Mouse (Mus musculus) left cerebral cortex, adult 9 months (tissue): ENCODE data around the gene Bcl11a.

Experiments
- DNase-seq, 2 experiments: peaks; one replicate each; pipeline ENCODE4 v3.0.0; 2022; ENCODE audit warnings: low spot score in 2 of 2

The Bcl11a gene

GRCm38 (mm10) chr11:24079392-24080391, 1.8 kb downstream of the Bcl11a start:
- no peak for DNase-seq

GRCm38 (mm10) chr11:24080541-24080940, 2.7 kb downstream of the Bcl11a start:
- no peak for DNase-seq

- DNase-seq: peak in 1 of 2 experiments; percentile 77
Measured at GRCm38 (mm10) chr11:24081016-24081686, 3.3 kb downstream of the Bcl11a start.

GRCm38 (mm10) chr11:24081687-24082384, 4.0 kb downstream of the Bcl11a start:
- DNase-seq: no peak

GRCm38 (mm10) chr11:24082385-24083075, 4.7 kb downstream of the Bcl11a start:
- DNase-seq: no peak

GRCm38 (mm10) chr11:24083076-24083405, 5.2 kb downstream of the Bcl11a start:
- no peak for DNase-seq

GRCm38 (mm10) chr11:24083423-24083822, 5.6 kb downstream of the Bcl11a start:
- no peak for DNase-seq

GRCm38 (mm10) chr11:24084077-24084476, 6.2 kb downstream of the Bcl11a start:
- DNase-seq: no peak

- DNase-seq: no peak
Measured at GRCm38 (mm10) chr11:24084590-24084989, 6.7 kb downstream of the Bcl11a start.

GRCm38 (mm10) chr11:24085986-24086385, 8.1 kb downstream of the Bcl11a start:
- DNase-seq: no peak

- DNase-seq: no peak
Measured at GRCm38 (mm10) chr11:24087069-24087468, 9.2 kb downstream of the Bcl11a start.

- DNase-seq: no peak
Measured at GRCm38 (mm10) chr11:24090443-24090842, 12.6 kb downstream of the Bcl11a start.

- no peak for DNase-seq
Measured at GRCm38 (mm10) chr11:24091393-24092080, 13.7 kb downstream of the Bcl11a start.

GRCm38 (mm10) chr11:24092618-24093017, 14.8 kb downstream of the Bcl11a start:
- no peak for DNase-seq

- no peak for DNase-seq
Measured at GRCm38 (mm10) chr11:24094086-24094487, 16.2 kb downstream of the Bcl11a start.

- DNase-seq: no peak
Measured at GRCm38 (mm10) chr11:24095236-24095635, 17.4 kb downstream of the Bcl11a start.

- DNase-seq: no peak
Measured at GRCm38 (mm10) chr11:24095656-24096353, 17.9 kb downstream of the Bcl11a start.

GRCm38 (mm10) chr11:24096483-24096882, 18.6 kb downstream of the Bcl11a start:
- DNase-seq: no peak

- DNase-seq: no peak
Measured at GRCm38 (mm10) chr11:24097026-24097425, 19.2 kb downstream of the Bcl11a start.

GRCm38 (mm10) chr11:24098069-24098468, 20.2 kb downstream of the Bcl11a start:
- DNase-seq: no peak
